Mouse (Mus musculus) heart, postnatal 0 days (tissue): ENCODE data around the gene 4930432K21Rik.

Source experiments
- CTCF ChIP-seq: IDR thresholded peaks from 2 replicates; pipeline ENCODE4 v1.5.1; 2016; ENCODE audit warnings: antibody characterized with exemption, control low read depth, low read depth
- EP300 ChIP-seq: IDR thresholded peaks from 2 replicates; pipeline ENCODE4 v1.6.1; 2016; ENCODE audit warnings: antibody characterized with exemption, low read depth

DNA sequence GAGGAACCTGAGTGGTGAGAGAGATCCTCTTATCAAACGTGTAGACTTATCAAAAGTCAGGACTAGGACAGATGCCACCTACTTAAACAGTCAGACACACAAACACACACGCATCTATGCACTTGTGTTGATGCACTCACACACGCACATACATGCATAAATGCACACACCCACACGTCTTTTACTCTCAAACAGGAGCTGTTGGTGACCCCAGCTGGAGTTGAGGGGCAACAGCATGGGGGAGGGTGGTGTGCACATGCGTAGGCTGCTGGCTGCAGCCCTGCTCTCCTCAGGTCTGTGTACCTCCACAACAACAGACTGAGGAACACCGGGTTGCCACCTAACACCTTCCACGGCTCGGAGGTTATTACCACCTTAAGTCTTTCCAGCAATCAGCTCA lies 19.5 kb upstream of the 4930432K21Rik start:
- TF ChIP-seq CTCF (no peak), EP300 (no peak)
